Mouse (Mus musculus) megakaryocyte, embryonic 14.5 days (primary cell): Measurements from ENCODE around the gene Lingo1.

Source experiments
- FLI1 ChIP-seq: IDR thresholded peaks from 2 replicates; pipeline ENCODE4 v1.6.1; 2012; ENCODE audit warnings: low read length, inconsistent platforms, mixed read lengths
- GATA1 ChIP-seq: IDR thresholded peaks from 3 replicates; pipeline ENCODE4 v1.6.1; 2012; ENCODE audit warnings: mixed read lengths, low read length, inconsistent platforms, borderline replicate concordance

DNA sequence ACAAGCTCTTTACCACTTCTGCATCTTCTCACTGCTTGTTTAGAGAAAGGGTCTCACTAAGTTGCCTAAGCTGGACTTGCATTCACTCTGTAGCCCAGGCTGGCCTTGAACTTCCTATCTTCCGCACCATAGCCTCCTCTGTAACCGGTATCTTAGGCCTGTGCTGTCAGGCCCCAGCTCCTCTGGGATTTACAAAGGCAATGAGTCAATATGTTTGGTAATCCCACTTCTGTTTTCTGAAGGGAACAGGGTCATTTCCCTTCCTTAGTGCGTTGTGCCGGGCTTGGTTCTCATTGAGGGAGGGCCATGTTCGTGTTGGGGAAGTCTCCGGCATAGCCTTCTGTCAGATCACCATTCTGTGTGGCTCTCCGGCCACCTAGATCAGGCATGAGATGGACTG lies 203.6 kb downstream of the Lingo1 start:
- TF ChIP-seq GATA1: no peak
- TF ChIP-seq FLI1: no peak
